Mouse (Mus musculus): ENCODE results near the gene Zfp280d.

Zfp280d gene

DNA sequence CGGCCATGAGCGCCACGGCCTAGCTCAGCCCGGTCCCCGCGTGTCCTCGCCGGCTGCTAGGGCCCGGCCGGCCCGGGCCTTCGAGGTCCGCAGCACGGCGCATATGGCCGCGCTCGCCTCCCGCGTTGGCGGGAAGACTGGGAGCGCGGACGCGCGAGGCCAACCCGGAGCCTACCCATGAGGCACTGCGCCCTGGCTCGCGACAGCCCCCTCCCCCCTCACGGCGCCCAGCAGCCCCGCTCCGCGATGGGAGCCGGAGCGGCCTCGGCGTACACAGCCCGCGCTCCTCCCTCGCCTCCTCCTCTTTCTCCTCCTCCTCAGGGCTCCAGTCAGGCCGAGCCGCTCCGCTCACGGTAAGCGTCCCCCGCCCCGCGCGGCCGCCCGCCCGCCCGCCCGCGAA is at the start of gene Zfp280d:
TSS of gene Zfp280d (plus strand) at position 184 of the 400 bp plus-strand sequence.
- in situ Hi-C loops (cut with MboI), result no loop called here

DNA sequence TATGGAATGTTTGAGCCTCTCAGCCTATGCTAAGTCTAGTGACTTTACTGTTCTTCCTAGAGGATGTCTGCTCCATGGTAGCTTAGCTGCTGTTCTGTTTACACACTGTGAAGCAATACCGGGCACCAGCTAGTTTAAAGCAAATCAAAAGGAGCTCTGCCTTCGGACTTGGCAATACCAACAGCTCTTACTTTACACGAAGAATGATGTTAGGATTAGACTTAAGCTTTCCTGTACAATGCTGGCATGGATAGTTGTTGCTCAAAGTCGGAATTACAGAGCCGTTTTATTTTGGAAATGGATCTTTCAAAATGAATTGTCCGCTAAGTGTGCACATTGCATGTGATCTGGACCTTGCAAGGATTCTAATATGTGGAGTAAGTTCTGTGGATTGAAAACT is 48.1 kb upstream of the Zfp280d start:
- in situ Hi-C loops (cut with MboI), result no loop called here

GRCm38 (mm10) chr9:72252656-72253055 is 22.0 kb upstream of the Zfp280d start:
- in situ Hi-C loops (cut with MboI), result no loop called here

GRCm38 (mm10) chr9:72255227-72255626 is 19.4 kb upstream of the Zfp280d start:
- in situ Hi-C loops (cut with MboI), result no loop called here

DNA sequence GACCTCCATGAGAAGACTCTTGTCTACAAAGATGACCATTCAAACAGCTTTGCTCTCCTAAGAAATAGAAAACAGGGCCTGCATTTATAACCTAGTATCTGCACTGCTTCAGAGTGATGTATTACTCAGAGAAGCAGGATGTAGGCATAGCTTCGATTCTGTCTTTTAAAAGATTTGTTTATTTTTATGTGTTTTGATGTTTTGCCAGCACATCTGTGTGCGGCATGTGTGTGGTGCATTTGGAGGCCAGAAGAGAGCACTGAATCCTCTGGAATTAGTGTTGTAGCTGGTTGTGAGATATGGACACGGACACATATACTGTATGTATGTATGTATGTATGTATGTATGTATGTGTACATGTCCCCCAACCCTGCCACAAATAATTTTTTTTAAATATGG is 18.0 kb upstream of the Zfp280d start:
- in situ Hi-C loops (cut with MboI), result no loop called here

DNA sequence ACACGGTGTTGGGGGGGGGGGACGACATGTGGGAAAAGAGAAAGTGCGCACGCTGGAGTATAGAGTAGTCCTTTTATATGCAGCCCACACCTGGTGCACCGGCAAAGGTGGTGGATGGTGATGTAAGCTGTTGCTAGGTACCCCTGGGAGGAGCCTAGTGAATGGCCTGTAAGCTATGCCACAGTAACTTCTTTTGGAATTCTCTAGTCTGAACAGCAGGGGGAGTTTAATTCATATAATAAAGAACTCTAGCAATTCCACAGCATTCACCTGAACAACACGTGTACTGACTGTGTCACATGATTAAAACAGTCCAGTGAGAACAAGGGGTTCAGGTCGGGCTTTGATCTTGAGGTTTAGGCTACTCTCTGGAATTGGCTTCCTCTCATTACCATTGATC is 14.3 kb upstream of the Zfp280d start:
- in situ Hi-C loops (cut with MboI), result no loop called here

- in situ Hi-C loops (cut with MboI), result no loop called here
These were observed 9.8 kb upstream of the Zfp280d start for GRCm38 (mm10) chr9:72264859-72265258.

DNA sequence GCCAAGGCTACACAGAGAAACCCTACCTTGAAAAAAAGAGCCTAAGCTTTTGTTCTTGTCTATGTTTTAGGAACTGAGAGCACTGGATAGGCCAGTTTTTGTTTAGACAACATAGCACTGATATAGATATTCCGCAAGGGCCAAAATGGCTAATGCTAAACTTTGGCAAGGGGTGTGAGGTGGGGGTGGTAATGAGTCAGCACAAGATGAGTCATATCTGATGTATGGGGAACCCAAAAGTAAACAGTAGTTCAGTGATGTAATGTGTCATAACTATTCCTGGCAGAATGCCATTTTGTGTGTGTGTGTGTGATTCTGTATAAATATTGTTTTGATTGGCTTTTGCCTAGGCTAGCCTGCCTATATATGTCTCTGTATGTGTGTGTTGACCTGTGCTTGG is 4.5 kb upstream of the Zfp280d start:
- in situ Hi-C loops (cut with MboI), result no loop called here

DNA sequence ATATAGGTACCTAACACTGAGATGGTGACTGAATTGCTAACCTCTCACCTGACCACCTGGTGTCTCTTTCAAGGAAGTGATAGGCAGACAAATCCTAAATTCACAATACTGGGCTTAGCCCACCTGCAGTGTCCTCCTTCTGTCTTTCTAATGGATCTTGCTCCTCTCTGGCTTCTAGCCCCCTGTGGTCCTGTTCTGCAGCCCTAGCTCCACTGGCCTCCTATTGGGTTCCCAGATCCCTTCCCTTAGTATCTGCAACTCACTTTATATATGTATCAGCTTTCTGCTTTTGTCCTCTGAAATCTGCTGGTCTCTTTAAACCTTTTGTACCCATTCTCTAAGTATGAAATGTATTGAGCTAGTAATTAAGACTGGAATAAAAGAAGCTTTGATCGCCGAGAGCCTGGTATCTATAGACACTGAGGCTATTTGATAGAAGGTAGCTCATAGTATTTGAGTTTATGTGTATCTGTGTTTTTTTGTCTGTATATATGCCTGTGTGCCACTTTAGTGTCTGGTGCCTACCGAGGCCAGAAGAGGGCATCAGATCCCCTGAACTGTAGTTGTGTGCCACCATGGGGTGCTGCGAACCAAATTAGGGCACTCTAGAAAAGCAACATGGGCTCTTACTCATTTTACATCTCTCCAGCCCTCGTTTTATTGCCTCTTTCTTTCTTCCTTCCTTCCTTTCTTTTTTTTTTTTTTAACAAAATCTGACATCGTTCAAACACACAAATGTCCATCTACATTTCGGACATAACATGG is 832 bp upstream of the Zfp280d start:
- in situ Hi-C loops (cut with MboI), result no loop called here

DNA sequence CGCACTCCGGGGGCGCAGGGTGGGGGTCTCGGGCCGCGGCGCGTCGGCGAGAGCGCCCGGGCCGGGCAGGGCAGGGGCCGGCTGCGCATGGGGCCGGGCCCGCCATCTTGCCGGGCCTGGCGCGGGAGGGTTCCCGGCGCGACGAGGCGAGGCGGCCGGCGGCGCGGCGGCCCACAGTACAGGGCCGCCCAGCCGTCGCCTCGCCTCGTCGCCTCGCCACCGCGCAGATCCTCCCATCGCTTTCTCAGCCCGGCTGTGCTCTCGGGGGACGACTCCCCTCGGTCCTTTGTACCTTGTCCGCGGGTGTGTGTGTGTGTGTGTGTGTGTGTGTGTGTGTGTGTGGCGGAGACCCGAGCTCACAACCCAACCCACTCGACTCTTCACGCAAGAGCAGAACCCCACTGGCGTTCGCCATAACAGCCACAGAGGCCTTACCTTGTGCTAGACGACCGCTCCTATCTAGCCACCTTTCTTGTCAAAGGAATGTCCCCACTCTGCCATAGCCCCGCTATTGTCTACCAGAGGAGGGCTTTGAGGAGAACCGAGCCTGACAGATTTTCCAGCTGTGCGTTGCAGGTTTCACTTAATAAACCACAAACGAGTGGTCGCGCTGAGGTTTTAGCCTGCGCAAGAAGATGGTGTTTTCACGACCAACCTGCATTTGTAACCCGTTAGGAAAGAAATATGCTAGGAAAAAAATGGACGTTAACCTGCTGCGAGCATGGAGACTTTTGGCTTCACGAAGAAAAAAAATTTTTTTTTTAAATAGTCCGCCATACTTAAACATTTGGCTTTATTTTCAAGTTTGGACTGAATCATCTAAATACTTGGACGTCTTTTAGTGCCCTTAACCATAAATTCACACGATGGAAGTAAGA is 680 bp downstream of the Zfp280d start:
- in situ Hi-C loops (cut with MboI), result no loop called here

- in situ Hi-C loops (cut with MboI), result no loop called here
These were observed 1.4 kb downstream of the Zfp280d start for GRCm38 (mm10) chr9:72275979-72276500.

DNA sequence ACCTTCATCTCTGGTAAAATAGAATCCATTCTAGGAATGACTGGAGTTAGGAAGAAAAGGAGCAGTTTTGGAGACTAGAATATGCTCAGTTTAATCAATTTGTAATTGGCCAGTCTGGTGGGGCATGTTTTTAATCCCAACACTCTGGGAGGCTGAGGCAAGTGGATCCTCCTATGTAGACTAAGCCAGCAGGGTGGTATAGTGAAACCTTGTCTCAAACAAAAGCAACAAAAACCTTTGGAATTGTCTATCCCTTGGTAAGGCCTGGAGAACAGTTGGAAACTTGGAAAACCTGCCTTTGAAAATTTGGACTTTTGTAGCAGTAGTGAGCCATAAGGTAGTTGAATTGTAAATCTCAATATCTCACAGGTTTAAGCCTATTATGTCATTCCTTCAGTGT is 2.3 kb downstream of the Zfp280d start:
- in situ Hi-C loops (cut with MboI), result no loop called here

- in situ Hi-C loops (cut with MboI), result no loop called here
These were observed 5.3 kb downstream of the Zfp280d start for GRCm38 (mm10) chr9:72279943-72280342.

DNA sequence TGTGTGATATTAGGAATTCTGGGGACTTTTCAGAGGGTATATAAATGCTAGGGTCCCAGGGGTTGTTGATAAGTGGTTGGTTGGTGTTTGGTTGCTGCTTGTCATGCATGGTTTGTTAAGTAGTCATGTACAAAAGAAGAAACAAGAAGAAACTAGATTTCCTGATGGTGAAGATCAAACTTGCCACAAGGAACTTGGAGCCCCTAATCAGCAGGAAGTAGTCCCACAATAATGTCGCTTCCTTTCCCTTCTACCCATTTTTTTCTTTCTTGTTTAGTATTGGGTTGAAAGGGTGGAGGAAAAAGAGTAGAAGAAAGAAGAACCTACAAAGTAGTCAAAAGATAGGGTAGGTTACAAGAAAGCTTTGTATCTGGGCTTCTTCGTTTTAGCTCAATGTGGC is 13.0 kb downstream of the Zfp280d start:
- in situ Hi-C loops (cut with MboI), result no loop called here

DNA sequence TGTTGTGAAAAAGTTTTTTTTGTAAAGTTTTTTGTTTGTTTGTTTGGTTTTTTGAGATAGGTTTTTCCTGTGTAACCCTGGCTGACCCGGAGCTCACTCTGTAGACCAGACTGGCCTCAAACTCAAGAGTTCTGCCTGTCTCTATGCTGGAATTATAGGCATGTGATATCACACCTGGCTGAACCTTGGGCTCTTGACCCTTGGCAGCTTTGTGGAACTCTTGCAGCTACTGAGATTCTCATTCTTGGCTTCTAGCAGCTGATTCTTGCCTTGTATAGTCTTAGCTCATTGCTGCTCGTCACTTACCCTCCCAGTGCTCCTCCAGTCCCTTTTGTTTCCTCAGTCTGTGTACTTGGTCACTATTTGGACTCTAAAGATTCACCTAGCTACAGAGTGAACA is 13.6 kb downstream of the Zfp280d start:
- in situ Hi-C loops (cut with MboI), result no loop called here

GRCm38 (mm10) chr9:72289094-72289493 is 14.4 kb downstream of the Zfp280d start:
- in situ Hi-C loops (cut with MboI), result no loop called here

- in situ Hi-C loops (cut with MboI), result no loop called here
These were observed 19.4 kb downstream of the Zfp280d start for GRCm38 (mm10) chr9:72294076-72294475.

DNA sequence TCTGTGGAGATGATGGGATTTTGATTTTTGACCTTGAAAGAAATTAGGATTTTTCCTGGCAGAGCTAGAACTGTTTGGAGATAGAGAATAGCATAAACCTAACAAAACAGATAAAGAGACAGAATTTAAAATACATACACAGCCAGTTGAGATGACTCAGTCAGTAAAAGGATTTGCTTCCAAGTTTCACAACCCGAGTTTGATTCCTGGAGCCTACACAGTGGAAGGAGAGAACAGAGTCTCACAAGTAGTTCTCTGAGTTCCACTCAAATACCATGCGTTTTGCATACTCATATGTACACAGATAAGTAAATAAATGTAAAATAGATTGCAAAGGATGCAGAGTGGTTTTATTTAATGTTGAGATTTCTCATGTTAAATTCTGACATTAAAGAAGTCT is 35.1 kb downstream of the Zfp280d start:
- in situ Hi-C loops (cut with MboI), result no loop called here

GRCm38 (mm10) chr9:72333221-72333620 is 58.6 kb downstream of the Zfp280d start:
- in situ Hi-C loops (cut with MboI), result no loop called here

DNA sequence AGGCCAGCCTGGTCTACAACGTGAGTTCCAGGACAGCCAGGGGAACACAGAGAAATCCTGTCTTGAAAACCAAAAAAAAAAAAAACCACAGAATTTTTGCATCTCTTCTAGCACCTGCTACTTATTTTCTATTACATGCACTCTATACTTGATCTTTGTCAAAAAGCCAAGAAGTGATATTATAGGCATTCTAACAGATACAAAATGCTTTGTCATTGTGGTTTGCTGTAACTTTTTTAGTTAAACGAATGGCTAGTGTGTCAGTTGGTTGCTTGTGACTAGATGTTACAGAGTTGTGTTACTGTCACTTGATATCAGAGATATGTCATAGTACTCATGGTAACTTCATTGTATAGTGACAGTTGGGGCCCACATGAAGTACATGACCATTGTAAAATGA is 61.4 kb downstream of the Zfp280d start:
- in situ Hi-C loops (cut with MboI), result no loop called here

DNA sequence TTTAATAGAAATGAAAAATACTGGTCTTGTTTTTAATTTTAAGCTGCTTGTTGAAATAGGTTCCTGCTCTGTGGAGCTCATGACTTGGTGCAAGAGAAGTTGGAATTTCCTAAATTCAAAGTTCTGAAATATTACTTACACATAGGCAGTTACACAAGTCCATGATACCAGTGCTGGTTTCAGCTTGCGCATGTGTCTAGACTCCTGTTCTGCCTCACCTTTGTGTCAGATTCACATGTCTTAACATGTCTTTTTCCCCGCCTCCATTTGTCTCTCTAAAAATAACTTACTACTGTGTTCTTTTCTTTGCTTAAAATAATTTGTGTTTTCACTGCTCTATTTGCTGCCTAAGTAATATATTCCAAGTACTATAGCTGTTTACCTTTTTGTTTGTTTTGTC is 64.5 kb downstream of the Zfp280d start:
- in situ Hi-C loops (cut with MboI), result no loop called here

DNA sequence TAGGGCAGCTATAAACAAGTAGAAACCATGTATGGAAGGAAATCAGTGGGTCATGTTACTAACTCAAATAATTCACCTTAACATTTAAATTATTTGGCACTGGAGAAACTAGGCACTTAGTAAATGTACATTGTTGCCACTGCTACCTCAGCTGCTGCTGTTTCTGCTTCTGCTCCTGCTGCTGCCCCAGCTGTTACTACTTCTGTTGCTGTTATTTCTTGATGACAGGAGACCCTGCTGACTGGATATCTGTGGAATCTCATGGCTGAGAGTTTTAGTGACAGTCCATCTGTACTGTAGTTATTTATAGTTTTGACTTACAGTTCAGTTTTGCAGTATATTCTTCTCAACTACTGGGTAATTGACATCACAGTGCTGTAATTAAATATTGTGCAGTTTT is 69.2 kb downstream of the Zfp280d start:
- in situ Hi-C loops (cut with MboI), result no loop called here

GRCm38 (mm10) chr9:72372359-72372758 is 97.7 kb downstream of the Zfp280d start:
- in situ Hi-C loops (cut with MboI), result no loop called here

All from mature B cell (primary cell).